Mouse (Mus musculus) kidney, adult 8-10 months (tissue): ENCODE measurements at regions not wholly inside any gene's neighbourhood (a gene's known extent, or its start where the extent isn't known, plus 50 kb on each side); places are given as distances from the start of the nearest gene placed in this dataset.

Experiments used
- DNase-seq, 2 experiments: peaks; one replicate each; pipeline ENCODE4 v3.0.0; 2022

- DNase-seq = no peak
Measured at GRCm38 (mm10) chr8:89152867-89153595, 109.1 kb upstream of the Sall1 start.

DNA sequence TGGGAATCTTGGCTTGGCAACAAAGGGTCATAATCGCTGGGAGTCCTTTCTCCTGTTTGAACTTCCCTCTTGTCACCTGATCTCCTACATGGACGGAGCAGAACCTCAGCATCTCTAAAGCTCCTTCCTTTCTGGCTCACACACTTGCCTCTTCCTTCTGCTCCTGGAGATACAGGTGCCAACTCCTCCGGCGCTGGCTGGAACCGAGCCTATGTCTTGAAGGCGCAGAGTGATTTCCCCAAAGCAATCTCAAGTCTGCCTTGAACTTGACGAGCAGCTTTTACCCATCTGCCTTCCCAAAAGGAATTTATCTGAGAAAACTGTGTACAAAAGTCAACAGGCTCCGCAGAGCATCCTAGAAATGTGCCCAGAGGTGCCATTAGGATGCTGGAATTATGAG is 108.4 kb upstream of the Sall1 start:
- no peak for DNase-seq

GRCm38 (mm10) chr8:89150952-89151351 is 107.0 kb upstream of the Sall1 start:
- no peak for DNase-seq

DNA sequence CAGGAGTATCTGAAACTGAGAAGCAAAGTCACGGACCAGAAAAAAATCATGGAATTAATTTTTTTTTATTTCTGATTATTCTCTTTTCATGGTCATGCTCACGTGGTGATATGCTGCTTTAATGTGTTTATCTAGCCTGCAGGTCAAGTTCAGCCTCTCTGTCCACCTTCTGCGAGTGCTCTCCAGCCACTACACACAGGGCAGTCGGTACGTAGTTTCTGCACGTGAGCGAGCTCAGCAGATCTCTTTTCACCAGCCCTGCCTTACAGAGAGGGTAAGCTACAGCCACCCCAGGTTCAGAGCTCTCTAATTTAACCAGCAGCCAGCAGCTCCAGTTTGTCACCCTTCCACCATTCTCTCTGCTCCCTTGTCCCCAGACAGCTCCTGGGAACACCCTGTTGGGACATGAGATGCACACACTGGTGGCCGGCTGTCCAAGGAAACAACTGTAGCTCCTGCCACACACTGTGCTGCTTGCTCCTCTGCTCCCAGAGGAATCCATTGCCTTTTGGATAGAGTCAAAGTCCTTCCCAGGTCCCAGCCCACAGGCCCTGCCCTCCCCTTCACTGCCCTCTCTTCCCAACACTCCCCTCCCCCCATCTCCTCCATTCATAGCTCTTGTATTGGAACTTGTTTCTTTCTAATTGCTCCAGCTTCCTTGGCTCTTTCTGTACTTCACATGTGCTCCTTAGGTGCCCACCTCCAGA is 97.7 kb upstream of the Sall1 start:
- peak; percentile 45 to 48 for DNase-seq

DNA sequence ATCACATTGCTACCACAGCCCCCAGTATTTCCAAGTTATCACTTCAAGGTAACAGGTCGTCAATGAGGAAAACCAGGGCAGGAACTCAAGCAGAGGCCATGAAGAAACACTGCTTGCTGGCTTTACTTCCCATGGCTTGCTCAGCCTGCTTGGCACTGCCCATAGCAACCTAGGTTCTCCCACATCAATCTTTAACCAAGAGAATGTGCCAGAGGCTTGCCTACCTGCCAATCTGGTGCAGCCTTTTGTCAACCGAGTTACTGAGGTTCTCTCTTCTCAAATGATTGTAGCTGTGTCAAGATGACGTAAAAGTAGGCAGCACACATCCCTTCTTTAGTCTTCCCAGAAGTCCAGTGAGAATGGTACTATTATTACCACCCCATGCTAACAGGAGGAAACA is 95.9 kb upstream of the Sall1 start:
- DNase-seq = peak; percentile 39 to 57

DNA sequence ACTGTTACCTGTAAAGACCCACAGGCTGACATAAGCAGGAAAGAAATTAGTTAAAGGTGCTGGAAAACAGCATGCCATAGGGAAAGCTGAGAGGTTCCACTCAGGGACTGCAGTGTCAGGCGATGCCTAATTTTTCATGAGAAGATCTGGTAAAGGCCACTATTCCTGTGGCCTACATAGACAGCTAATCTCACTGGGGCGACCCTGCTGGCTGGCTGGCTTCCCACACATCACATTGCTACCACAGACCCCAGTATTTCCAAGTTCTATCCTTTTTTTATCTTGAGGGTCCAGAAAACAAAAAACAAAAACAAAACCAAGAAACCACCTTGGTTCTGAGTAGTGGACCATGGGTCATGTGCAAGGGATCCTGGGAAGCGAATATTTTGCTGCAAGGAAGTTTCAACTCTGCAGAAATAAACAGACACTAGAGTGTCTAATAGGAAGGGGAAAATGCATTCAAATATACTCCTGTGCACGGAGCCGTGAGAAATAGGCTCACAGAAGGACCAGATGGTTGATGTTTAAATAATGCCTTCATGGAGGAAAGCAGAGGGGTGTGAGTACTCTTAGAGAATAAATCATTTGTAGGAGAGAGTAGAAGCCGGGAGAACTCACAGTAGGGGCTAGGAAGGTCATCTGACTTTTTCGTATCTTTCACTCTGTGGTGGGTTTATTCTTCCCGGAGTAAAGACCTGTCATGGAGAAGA is 94.6 kb upstream of the Sall1 start:
- DNase-seq = no peak

GRCm38 (mm10) chr8:89134581-89135484 is 90.9 kb upstream of the Sall1 start:
- no peak for DNase-seq

DNA sequence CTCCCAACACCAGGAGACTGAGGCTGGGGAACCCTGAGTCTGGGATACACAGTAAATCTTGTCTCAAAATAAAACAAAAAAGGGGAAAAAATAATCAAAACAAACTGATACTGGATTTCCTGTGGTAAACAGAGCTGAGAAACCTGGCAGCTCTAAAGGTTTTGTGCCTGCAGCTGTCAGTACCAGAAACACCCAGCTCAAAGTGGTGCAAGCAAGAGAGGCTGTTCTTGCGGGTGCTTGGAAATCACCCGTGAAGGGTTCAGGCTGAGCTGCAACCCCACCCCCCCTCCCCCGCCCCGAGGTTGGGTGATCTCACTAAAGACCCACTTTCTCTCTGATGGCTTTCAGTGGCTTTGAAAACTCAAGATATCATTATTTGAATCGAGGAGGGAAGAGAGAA is 90.1 kb upstream of the Sall1 start:
- DNase-seq = no peak

DNA sequence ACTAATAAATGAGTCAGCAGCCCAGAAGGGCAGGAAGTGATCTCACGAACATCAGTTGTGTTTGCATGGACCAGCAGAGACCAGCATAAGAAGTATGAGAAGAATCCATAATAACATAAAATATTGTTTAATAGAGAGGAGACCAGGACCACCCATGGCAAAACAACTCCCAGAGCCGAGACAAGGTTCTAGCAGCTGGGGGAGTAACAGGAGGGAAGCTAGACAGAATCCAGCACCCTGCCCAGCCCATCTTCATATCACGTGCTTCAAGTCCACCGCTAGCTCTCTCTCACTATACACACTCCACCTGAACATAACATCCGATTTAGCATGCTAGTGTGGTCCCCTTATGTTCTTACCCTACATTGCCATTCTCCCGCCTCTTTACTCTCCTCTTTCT is 77.1 kb upstream of the Sall1 start:
- no peak for DNase-seq

- no peak for DNase-seq
Measured at GRCm38 (mm10) chr8:89107895-89108660, 64.1 kb upstream of the Sall1 start.

GRCm38 (mm10) chr8:89106346-89106745 is 62.4 kb upstream of the Sall1 start:
- peak; percentile 29 to 61 for DNase-seq

DNA sequence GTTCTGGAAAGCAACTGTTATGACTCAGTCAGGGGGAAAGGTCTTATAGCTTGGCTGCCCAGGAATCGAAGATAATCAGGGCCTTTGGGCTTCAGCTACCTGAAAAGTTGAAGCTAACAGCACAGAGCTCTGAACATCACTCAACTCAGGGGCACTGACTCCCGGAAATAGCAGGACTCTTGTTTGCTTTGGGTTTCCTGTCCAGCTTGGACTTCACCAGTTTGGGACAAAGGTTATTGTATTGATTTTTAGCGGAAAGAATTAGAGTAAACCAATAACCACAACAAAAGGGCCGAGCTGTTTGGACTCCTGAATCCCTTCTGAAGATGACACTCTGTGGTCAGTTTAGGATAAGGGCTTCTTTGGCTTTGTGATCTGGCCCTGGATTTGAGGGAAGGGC is 53.4 kb upstream of the Sall1 start:
- DNase-seq = no peak
